Mouse (Mus musculus) embryonic facial prominence, embryonic 14.5 days (tissue): Measurements from ENCODE around the gene Cyp2ab1. TPM values are rescaled to one million over a fixed set of nuclear protein-coding genes. Genes with fewer than 3 reads are reported as not detected.

Experiments
- polyA plus RNA-seq: library from polyadenylated mRNA; unstranded; fragments of >200 nt; fragmentation: Nextera tagmentation; extraction: Ambion mirVana; gene quantifications from 2 replicates; pipeline ENCODE4 v1.2.1, GENCODE M21; 2014

The Cyp2ab1 gene
- polyA plus RNA-seq, 1 experiment from 2014 or later: 0.07 TPM

Other genes starting within 250 kb of the Cyp2ab1 start
- 23.1 and 27.5 TPM in 2 replicates for gene Klhl24, start 227.9 kb downstream of the Cyp2ab1 start, polyA plus RNA-seq
- gene Yeats2, start 184.3 kb downstream of the Cyp2ab1 start, polyA plus RNA-seq: 25.4 and 31.3 TPM in 2 replicates
- 0.98 and 1.1 TPM in 2 replicates for gene Map6d1, start 84.0 kb downstream of the Cyp2ab1 start, polyA plus RNA-seq
- 75.8 and 88.8 TPM in 2 replicates for gene Parl, start 23.0 kb downstream of the Cyp2ab1 start, polyA plus RNA-seq
- 63.5 and 63.8 TPM in 2 replicates for gene Abcc5, start 101.0 kb upstream of the Cyp2ab1 start, polyA plus RNA-seq
- gene Eif2b5, start 173.4 kb upstream of the Cyp2ab1 start, polyA plus RNA-seq: 82.4 and 88.0 TPM in 2 replicates
- gene Dvl3, start 191.6 kb upstream of the Cyp2ab1 start, polyA plus RNA-seq: 26.5 and 30.8 TPM in 2 replicates
- 573 and 628 TPM in 2 replicates for gene Ap2m1, start 210.1 kb upstream of the Cyp2ab1 start, polyA plus RNA-seq
- gene Abcf3, start 223.2 kb upstream of the Cyp2ab1 start, polyA plus RNA-seq: 54.2 and 61.5 TPM in 2 replicates